Mouse (Mus musculus): Measurements from ENCODE around the gene Fbxo3.
"Not testable (repeated sequence)": the region's sequence is repeated elsewhere in the genome, so short reads cannot be mapped to it uniquely, and the experiment has no call there.

DNA sequence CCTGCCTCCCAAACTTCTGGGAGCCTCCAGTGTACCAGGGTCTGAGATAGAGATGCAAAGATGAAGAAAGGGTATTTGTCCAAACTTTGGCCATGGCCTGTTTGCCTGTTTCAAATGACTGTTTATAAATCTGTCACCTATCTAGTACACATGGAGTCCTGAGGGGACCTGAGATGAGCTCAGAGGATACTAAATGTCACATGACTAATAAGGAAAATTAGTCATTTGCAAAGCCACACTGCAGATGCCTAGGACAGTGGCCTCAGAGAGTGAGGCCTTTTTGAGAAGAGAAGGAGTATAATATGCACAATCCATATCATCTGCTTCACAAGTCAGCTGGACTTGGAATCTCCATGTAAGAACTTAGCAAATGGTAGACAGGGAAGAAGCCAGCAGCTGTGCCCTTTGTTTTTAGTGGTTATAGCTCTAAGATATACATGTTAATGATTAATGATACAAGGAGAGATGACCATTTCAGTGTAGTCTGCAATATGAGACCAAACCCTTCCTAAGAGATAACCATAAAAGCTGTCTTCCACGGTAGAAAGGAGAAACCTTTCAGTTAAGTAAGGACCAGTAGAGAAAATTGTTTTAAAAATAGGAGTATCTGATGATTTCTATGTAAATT is 83.8 kb downstream of the Fbxo3 start:
- not testable (repeated sequence) for TF ChIP-seq CTCF (IDR thresholded peaks at IDR 0.05; ENCODE audit: low read depth, low read length); POLR2A (IDR thresholded peaks at IDR 0.05; ENCODE audit: insufficient read depth, low read length)

Data from ES-Bruce4 (cell line).